Mouse (Mus musculus): ENCODE measurements around the gene Ifitm10. TPM values are rescaled to one million over a fixed set of nuclear protein-coding genes. Genes with fewer than 3 reads are reported as not detected.
A peak's percentile ranks its signal among the peaks of the same experiment; 100 is the strongest.

Gene Ifitm10
- polyA plus RNA-seq, 1 experiment from 2014 or later, result 7.5 TPM

- Histone ChIP-seq H3K4me1 (no peaks in the 10 kb centered on the region; the same call in 1 of the 2 replicates), H3K4me3 (replicated peaks) (no peak overlapping the region), H3K4me2 (replicated peaks) (no peak overlapping the region), H3K9me3 (replicated peaks) (no peaks in the 10 kb centered on the region), H3K27me3 (no peaks in the 10 kb centered on the region), H3K27ac (replicated peaks) (no peak overlapping the region), H3K36me3 (no peaks in the 10 kb centered on the region), H3K9ac (no peak overlapping the region)
- no peak for ATAC-seq (ENCODE audit: insufficient number of reproducible peaks, low FRiP score, low TSS enrichment, low read depth)
- 73% methylated on average over 4 of the region's 4 CpGs for WGBS
Measured at GRCm38 (mm10) chr7:142403591-142403990, 30.0 kb upstream of the Ifitm10 start.

GRCm38 (mm10) chr7:142400750-142401142 lies 27.2 kb upstream of the Ifitm10 start:
- Histone ChIP-seq H3K4me2 (replicated peaks) (no peak overlapping the region), H3K9ac (no peak overlapping the region), H3K9me3 (replicated peaks) (no peaks in the 10 kb centered on the region), H3K4me1 (no peaks in the 10 kb centered on the region; the same call in 1 of the 2 replicates), H3K4me3 (replicated peaks) (no peak overlapping the region), H3K36me3 (no peaks in the 10 kb centered on the region), H3K27ac (replicated peaks) (0 out of 2 replicates have a peak overlapping the region, but pooled peaks have one; percentile 22), H3K27me3 (no peaks in the 10 kb centered on the region)
- peak; percentile 49 for ATAC-seq (ENCODE audit: insufficient number of reproducible peaks, low FRiP score, low TSS enrichment, low read depth)
- WGBS, result 45% methylated on average over 7 of the region's 7 CpGs

GRCm38 (mm10) chr7:142400112-142400749 lies 26.7 kb upstream of the Ifitm10 start:
- 0 out of 2 replicates have a peak overlapping the region, but pooled peaks have one; percentile 22 for H3K27ac ChIP-seq (replicated peaks)
- 0 out of 2 replicates have a peak, but pooled peaks have one; percentile 10 for ATAC-seq (ENCODE audit: insufficient number of reproducible peaks, low FRiP score, low TSS enrichment, low read depth)
- 65% methylated on average over 7 of the region's 7 CpGs for WGBS

GRCm38 (mm10) chr7:142399250-142399649 lies 25.7 kb upstream of the Ifitm10 start:
- no peaks in the 10 kb centered on the region for H3K27me3 ChIP-seq
- no peak overlapping the region for H3K4me3 ChIP-seq (replicated peaks)
- no peaks in the 10 kb centered on the region for H3K9me3 ChIP-seq (replicated peaks)
- 69% methylated on average over 1 of the region's 1 CpGs for WGBS
- H3K27ac ChIP-seq (replicated peaks), result no peak overlapping the region
- no peaks in the 10 kb centered on the region for H3K36me3 ChIP-seq
- H3K4me1 ChIP-seq, result no peaks in the 10 kb centered on the region; the same call in 1 of the 2 replicates
- no peak overlapping the region for H3K4me2 ChIP-seq (replicated peaks)
- no peak overlapping the region for H3K9ac ChIP-seq
- ATAC-seq (ENCODE audit: insufficient number of reproducible peaks, low FRiP score, low TSS enrichment, low read depth), result no peak

More at GRCm38 (mm10) chr7:142400112-142400749, 26.7 kb upstream of the Ifitm10 start:
- Histone ChIP-seq H3K9ac (no peak overlapping the region), H3K27me3 (no peaks in the 10 kb centered on the region), H3K4me2 (replicated peaks) (no peak overlapping the region), H3K4me3 (replicated peaks) (no peak overlapping the region), H3K36me3 (no peaks in the 10 kb centered on the region), H3K4me1 (no peaks in the 10 kb centered on the region; the same call in 1 of the 2 replicates), H3K9me3 (replicated peaks) (no peaks in the 10 kb centered on the region)

GRCm38 (mm10) chr7:142398052-142398451 lies 24.5 kb upstream of the Ifitm10 start:
- Histone ChIP-seq H3K9me3 (replicated peaks) (no peaks in the 10 kb centered on the region), H3K27ac (replicated peaks) (no peak overlapping the region; the same call in 1 of the 2 replicates), H3K27me3 (no peaks in the 10 kb centered on the region), H3K4me3 (replicated peaks) (no peak overlapping the region), H3K36me3 (no peaks in the 10 kb centered on the region), H3K9ac (no peak overlapping the region), H3K4me1 (no peaks in the 10 kb centered on the region; the same call in 1 of the 2 replicates), H3K4me2 (replicated peaks) (no peak overlapping the region)
- 37% methylated on average over 2 of the region's 2 CpGs for WGBS
- ATAC-seq (ENCODE audit: insufficient number of reproducible peaks, low FRiP score, low TSS enrichment, low read depth), result no peak

- Histone ChIP-seq H3K4me3 (replicated peaks) (no peak overlapping the region), H3K27me3 (no peaks in the 10 kb centered on the region), H3K9ac (no peak overlapping the region), H3K4me2 (replicated peaks) (no peak overlapping the region), H3K36me3 (no peaks in the 10 kb centered on the region), H3K27ac (replicated peaks) (no peak overlapping the region), H3K4me1 (no peaks in the 10 kb centered on the region; the same call in 1 of the 2 replicates), H3K9me3 (replicated peaks) (no peaks in the 10 kb centered on the region)
- 96% methylated on average over 1 of the region's 1 CpGs for WGBS
- no peak for ATAC-seq (ENCODE audit: insufficient number of reproducible peaks, low FRiP score, low TSS enrichment, low read depth)
Measured at GRCm38 (mm10) chr7:142396611-142397010, 23.1 kb upstream of the Ifitm10 start.

GRCm38 (mm10) chr7:142395472-142395871 lies 21.9 kb upstream of the Ifitm10 start:
- 91% methylated on average over 4 of the region's 4 CpGs for WGBS
- no peaks in the 10 kb centered on the region for H3K27me3 ChIP-seq
- H3K36me3 ChIP-seq, result no peaks in the 10 kb centered on the region
- H3K9ac ChIP-seq, result no peak overlapping the region
- H3K4me1 ChIP-seq, result no peaks in the 10 kb centered on the region
- H3K4me2 ChIP-seq (replicated peaks), result no peak overlapping the region
- H3K27ac ChIP-seq (replicated peaks), result no peak overlapping the region
- no peak for ATAC-seq (ENCODE audit: insufficient number of reproducible peaks, low FRiP score, low TSS enrichment, low read depth)
- H3K9me3 ChIP-seq (replicated peaks), result no peaks in the 10 kb centered on the region
- no peak overlapping the region for H3K4me3 ChIP-seq (replicated peaks)

- no peak overlapping the region for H3K4me3 ChIP-seq (replicated peaks)
- H3K9ac ChIP-seq, result no peak overlapping the region
- no peak for ATAC-seq (ENCODE audit: insufficient number of reproducible peaks, low FRiP score, low TSS enrichment, low read depth)
- no peaks in the 10 kb centered on the region for H3K4me1 ChIP-seq
- H3K27ac ChIP-seq (replicated peaks), result no peak overlapping the region
- H3K4me2 ChIP-seq (replicated peaks), result no peak overlapping the region
- 55% methylated on average over 6 of the region's 6 CpGs for WGBS
- no peaks in the 10 kb centered on the region for H3K27me3 ChIP-seq
- no peaks in the 10 kb centered on the region for H3K36me3 ChIP-seq
- H3K9me3 ChIP-seq (replicated peaks), result no peaks in the 10 kb centered on the region
Measured at GRCm38 (mm10) chr7:142394261-142395190, 21.0 kb upstream of the Ifitm10 start.

GRCm38 (mm10) chr7:142393191-142393590 lies 19.6 kb upstream of the Ifitm10 start:
- no peak overlapping the region for H3K9ac ChIP-seq
- no peak overlapping the region for H3K4me3 ChIP-seq (replicated peaks)
- no peak for ATAC-seq (ENCODE audit: insufficient number of reproducible peaks, low FRiP score, low TSS enrichment, low read depth)
- H3K4me1 ChIP-seq, result 0 out of 2 replicates have a peak, but pooled peaks cover 3% of the 10 kb centered on the region
- H3K36me3 ChIP-seq, result no peaks in the 10 kb centered on the region
- no peak overlapping the region for H3K27ac ChIP-seq (replicated peaks)
- H3K27me3 ChIP-seq, result no peaks in the 10 kb centered on the region
- H3K9me3 ChIP-seq (replicated peaks), result no peaks in the 10 kb centered on the region
- no peak overlapping the region for H3K4me2 ChIP-seq (replicated peaks)
- 28% methylated on average over 4 of the region's 4 CpGs for WGBS

- Histone ChIP-seq H3K9me3 (replicated peaks) (no peaks in the 10 kb centered on the region), H3K9ac (no peak overlapping the region), H3K4me2 (replicated peaks) (no peak overlapping the region), H3K4me1 (peaks cover 12% of the 10 kb centered on the region), H3K4me3 (replicated peaks) (no peak overlapping the region), H3K27me3 (no peaks in the 10 kb centered on the region), H3K27ac (replicated peaks) (no peak overlapping the region), H3K36me3 (no peaks in the 10 kb centered on the region)
- WGBS, result 56% methylated on average over 4 of the region's 4 CpGs
- no peak for ATAC-seq (ENCODE audit: insufficient number of reproducible peaks, low FRiP score, low TSS enrichment, low read depth)
Measured at GRCm38 (mm10) chr7:142391609-142392008, 18.1 kb upstream of the Ifitm10 start.

GRCm38 (mm10) chr7:142391108-142391507 lies 17.6 kb upstream of the Ifitm10 start:
- H3K36me3 ChIP-seq, result no peaks in the 10 kb centered on the region
- no peak overlapping the region for H3K4me3 ChIP-seq (replicated peaks)
- no peak overlapping the region for H3K9ac ChIP-seq
- no peak for ATAC-seq (ENCODE audit: insufficient number of reproducible peaks, low FRiP score, low TSS enrichment, low read depth)
- no peaks in the 10 kb centered on the region for H3K9me3 ChIP-seq (replicated peaks)
- 80% methylated on average over 3 of the region's 3 CpGs for WGBS
- H3K4me1 ChIP-seq, result peaks cover 17% of the 10 kb centered on the region
- H3K27ac ChIP-seq (replicated peaks), result no peak overlapping the region
- H3K27me3 ChIP-seq, result no peaks in the 10 kb centered on the region
- H3K4me2 ChIP-seq (replicated peaks), result no peak overlapping the region
